Mouse (Mus musculus): ENCODE results near the gene Hoxc13. TPM values are rescaled to one million over a fixed set of nuclear protein-coding genes. Genes with fewer than 3 reads are reported as not detected.

Hoxc13 gene
- polyA plus RNA-seq, 1 experiment from 2014 or later, result not detected

DNA sequence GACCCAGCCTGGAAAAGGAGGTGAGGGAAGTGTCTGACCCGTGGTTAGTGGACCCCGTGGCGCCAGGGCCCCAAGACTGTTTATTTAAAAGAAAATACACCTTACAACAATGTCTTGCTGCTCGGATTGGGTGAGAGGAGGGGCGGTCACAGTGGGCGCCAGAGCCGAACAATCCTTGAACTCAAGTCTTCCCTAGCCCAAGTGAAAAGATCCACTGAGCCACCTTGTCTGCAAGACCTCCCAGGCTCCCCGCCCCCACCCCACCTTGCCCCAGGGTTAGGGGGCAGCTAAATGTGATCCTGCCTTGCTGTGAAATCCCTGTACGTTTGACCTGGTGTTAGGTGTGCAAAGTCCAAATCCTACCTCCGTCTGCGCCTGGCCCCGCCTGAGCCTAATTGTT is 36.0 kb downstream of the Hoxc13 start:
- ATAC-seq (ENCODE audit: low FRiP score), result no peak
- H3K9me3 ChIP-seq, result no peaks in the 10 kb centered on the region
- H3K4me2 ChIP-seq, result no peak overlapping the region
- no peak overlapping the region for H3K4me3 ChIP-seq
- WGBS, result 1% methylated on average over 12 of the region's 12 CpGs
- H3K27me3 ChIP-seq, result peaks cover 99% of the 10 kb centered on the region
- no peaks in the 10 kb centered on the region for H3K36me3 ChIP-seq
- H3K9ac ChIP-seq, result no peak overlapping the region
- H3K27ac ChIP-seq, result no peak overlapping the region
- H3K4me1 ChIP-seq (replicated peaks), result no peaks in the 10 kb centered on the region

DNA sequence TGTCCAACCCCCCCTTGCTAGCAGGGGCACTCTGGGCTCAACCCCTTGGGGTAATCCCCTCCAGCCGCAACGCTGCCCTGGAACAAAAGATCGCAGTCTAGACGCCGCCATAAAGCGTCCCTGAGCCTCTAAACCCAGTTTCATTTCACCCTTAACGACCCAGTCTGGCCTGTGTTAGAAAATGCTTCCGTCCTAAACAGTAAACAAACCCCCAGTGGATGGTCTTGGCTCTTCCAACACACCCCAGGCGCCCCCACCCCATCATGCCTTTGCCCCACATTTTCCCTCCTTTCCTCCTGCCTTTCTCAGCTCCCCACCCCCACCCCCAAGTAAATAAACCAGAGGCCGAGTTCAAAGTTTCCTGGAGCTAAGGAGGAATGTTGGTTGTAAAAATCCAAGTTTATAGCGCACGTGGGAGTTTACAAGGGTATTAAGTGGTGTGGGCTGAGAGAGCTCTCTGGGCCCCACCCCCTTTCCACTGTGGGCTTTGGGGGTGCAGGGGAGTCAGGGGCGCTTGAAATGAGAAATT is 38.8 kb downstream of the Hoxc13 start:
- ATAC-seq (ENCODE audit: low FRiP score), result no peak
- Histone ChIP-seq H3K4me1 (replicated peaks) (no peaks in the 10 kb centered on the region), H3K4me3 (no peak overlapping the region), H3K27me3 (peaks cover 98% of the 10 kb centered on the region), H3K36me3 (no peaks in the 10 kb centered on the region), H3K27ac (no peak overlapping the region), H3K9me3 (no peaks in the 10 kb centered on the region), H3K9ac (no peak overlapping the region), H3K4me2 (no peak overlapping the region)
- under 1% methylated on average over 13 of the region's 13 CpGs for WGBS

DNA sequence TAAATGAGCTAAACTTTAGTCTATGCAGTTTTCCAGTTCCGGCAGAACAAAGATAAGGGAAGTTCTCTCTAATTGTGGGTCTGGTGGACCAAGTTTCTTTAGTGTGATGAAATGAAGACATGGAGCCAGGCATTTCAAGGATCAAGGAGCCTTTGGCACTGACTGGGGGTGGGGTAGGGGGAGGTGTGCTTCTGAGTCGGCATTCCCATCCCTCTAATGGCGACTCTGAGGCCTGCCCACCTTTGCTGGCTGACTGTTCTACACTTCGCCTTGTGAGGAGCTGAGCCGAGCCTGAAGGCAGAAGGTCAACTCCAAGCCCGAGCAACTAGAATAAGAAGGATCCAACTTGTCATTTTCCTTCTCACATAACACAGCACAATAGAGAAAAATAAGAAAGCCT is 40.8 kb downstream of the Hoxc13 start:
- H3K4me1 ChIP-seq (replicated peaks), result peaks cover 5% of the 10 kb centered on the region
- H3K9ac ChIP-seq, result no peak overlapping the region
- H3K4me2 ChIP-seq, result no peak overlapping the region
- H3K4me3 ChIP-seq, result no peak overlapping the region
- WGBS, result 4% methylated on average over 6 of the region's 6 CpGs
- H3K36me3 ChIP-seq, result no peaks in the 10 kb centered on the region
- no peak overlapping the region for H3K27ac ChIP-seq
- no peak for ATAC-seq (ENCODE audit: low FRiP score)
- H3K27me3 ChIP-seq, result peaks cover 98% of the 10 kb centered on the region
- H3K9me3 ChIP-seq, result no peaks in the 10 kb centered on the region

- 3% methylated on average over 13 of the region's 13 CpGs for WGBS
- Histone ChIP-seq H3K4me1 (replicated peaks) (peaks cover 8% of the 10 kb centered on the region), H3K9me3 (no peaks in the 10 kb centered on the region), H3K27ac (no peak overlapping the region), H3K4me3 (no peak overlapping the region), H3K4me2 (no peak overlapping the region), H3K36me3 (no peaks in the 10 kb centered on the region), H3K9ac (no peak overlapping the region), H3K27me3 (peaks cover 98% of the 10 kb centered on the region)
- ATAC-seq (ENCODE audit: low FRiP score), result no peak
Measured at GRCm38 (mm10) chr15:102962492-102962891, 41.6 kb downstream of the Hoxc13 start.

- 3% methylated on average over 8 of the region's 8 CpGs for WGBS
- H3K27ac ChIP-seq, result no peak overlapping the region
- ATAC-seq (ENCODE audit: low FRiP score), result no peak
- peaks cover 97% of the 10 kb centered on the region for H3K27me3 ChIP-seq
- no peaks in the 10 kb centered on the region for H3K36me3 ChIP-seq
- H3K4me1 ChIP-seq (replicated peaks), result peaks cover 8% of the 10 kb centered on the region
- H3K9ac ChIP-seq, result no peak overlapping the region
- H3K9me3 ChIP-seq, result no peaks in the 10 kb centered on the region
- H3K4me2 ChIP-seq, result no peak overlapping the region
- H3K4me3 ChIP-seq, result no peak overlapping the region
Measured at GRCm38 (mm10) chr15:102963259-102963658, 42.4 kb downstream of the Hoxc13 start.

DNA sequence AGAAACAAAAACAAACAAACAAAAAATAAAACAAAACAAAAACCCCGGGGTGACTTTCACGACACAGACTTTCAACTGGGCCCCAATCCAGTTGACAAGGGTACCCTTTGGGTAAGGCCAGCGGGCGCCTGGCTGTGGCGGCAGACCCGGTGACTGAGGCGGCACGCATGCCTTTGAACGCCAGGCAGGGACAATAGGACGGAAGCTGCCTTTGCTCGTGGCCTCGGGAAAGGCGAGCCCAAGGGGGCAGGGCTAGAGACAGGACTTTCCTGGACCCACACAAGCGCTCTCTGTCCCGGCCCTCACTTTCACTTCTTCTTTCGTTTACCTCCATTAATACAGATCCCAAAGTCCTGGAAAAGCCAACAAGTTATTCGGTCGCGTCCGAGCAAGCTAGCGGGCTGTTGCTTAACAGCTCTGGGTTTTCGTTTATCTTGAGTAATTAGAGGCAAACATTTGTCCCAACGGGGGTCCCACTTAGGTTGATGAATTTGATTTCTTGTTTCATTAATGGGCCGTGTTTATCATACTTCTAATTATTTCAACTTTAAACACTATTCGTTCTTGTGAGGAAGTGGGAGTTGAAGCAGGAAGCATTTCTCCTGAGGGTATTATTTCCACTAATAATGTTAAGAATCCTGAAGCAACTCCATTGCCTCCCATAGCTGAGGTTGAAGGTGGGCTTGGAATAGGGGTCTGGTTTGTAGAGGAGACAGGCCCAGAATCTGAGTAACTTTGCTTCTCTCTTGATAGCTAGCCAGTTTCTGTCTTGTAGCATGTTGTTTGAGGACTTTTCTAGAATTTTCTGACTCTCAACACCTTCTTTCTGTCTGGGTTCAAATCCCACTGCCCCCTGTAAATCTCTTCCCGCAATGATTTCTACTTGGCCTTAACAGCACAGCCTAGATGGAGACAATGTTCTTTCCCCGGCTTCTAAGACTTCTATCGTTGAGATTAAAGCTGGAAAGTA is 43.1 kb downstream of the Hoxc13 start:
- no peaks in the 10 kb centered on the region for H3K36me3 ChIP-seq

DNA sequence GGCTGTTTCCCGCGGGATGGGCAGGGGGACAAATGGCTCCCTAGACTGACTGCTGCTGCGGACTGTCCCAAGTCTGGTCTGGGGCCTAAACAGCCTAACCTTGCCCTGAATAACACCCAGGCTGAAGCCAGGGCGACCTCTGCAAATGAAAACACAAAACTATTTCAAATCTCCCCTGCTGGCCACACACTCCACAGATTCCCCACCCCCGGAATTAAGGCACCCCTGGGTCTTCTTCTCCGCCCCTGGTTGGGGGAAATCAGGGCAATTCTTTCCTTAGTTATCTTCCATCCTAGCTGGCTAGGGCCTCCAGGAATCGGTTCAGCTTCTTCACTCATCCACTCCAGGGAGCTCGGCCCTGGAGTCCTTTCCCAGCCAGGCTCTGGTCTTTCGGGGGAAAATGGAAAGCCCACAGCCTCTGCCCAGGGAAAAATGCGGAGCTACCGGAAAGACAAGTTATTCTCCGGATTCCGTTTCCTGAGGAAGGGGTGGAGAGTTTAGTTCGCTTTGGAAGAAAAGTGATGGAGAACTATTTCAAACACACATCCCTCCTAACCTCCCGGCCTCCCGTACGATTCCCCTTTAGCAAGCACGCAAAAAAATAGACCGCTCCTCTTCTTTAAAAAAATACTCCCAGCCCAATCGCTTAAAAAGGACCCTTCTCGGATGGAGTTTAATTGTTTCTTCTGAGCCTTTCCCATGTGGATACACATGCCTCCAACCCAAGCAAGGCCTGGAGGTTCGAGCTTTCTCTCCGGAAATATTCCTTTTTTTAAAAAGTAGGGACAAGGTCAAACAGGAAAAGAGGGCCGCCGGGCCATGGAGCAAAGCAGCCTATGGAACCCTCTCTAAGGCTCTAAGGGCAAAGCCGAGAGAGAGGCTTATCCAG is 44.3 kb downstream of the Hoxc13 start:
- Histone ChIP-seq H3K36me3 (no peaks in the 10 kb centered on the region), H3K4me1 (replicated peaks) (peaks cover 8% of the 10 kb centered on the region), H3K4me2 (no peak overlapping the region), H3K27me3 (peaks cover 98% of the 10 kb centered on the region), H3K4me3 (no peak overlapping the region), H3K27ac (no peak overlapping the region), H3K9me3 (no peaks in the 10 kb centered on the region), H3K9ac (no peak overlapping the region)
- 3% methylated on average over 26 of the region's 26 CpGs for WGBS
- no peak for ATAC-seq (ENCODE audit: low FRiP score)

More for the DNA sequence above, 43.1 kb downstream of the Hoxc13 start:
- Histone ChIP-seq H3K4me1 (replicated peaks) (peaks cover 8% of the 10 kb centered on the region), H3K4me2 (no peak overlapping the region), H3K4me3 (no peak overlapping the region), H3K27me3 (peaks cover 97% of the 10 kb centered on the region), H3K9me3 (no peaks in the 10 kb centered on the region), H3K9ac (no peak overlapping the region), H3K27ac (no peak overlapping the region)
- no peak for ATAC-seq (ENCODE audit: low FRiP score)
- WGBS, result under 1% methylated on average over 28 of the region's 28 CpGs

DNA sequence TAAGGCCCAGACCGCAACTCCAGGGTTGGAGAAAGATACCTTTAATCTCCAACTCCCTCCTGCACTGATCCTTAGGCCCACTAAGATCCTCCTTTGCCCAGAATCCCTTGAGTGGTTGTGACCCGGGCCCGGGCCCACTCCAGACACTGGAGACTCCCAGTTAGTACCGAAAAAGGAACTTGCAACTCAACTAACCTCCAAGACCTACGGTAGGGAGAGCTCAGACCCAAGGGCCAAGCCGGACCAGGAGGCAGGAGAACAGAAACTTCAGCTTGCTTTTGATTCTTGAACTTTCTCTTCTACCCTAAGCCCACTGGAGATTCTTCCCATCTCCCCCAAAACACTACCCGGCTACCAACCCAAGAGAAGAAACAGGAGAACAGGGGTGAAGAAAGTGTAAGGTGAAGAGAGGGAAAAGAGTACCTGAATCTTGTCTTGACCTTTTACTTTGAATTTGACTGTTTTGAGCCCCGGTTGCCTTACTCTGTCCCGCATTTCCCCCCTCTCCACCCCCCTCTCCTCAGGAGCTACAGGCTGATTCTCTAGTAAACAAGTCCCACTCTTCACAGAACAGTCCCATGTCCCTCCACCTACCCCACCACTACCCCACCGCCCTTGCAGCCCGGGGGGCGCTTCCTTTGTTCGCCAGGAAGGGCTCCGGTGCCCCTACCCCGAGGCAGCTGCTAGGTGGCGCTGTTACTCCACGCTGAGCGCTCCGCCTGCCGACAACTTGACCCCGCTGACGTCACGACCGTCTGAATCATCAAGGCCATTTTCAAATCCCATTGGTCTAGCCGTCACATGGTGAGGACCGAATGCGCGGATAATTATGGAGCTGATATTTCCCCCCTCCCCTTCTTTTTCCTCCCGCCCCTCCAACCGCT is 45.2 kb downstream of the Hoxc13 start:
- Histone ChIP-seq H3K9me3 (no peaks in the 10 kb centered on the region), H3K4me1 (replicated peaks) (peaks cover 8% of the 10 kb centered on the region), H3K36me3 (no peaks in the 10 kb centered on the region), H3K9ac (no peak overlapping the region), H3K27me3 (peaks cover 98% of the 10 kb centered on the region), H3K4me3 (no peak overlapping the region), H3K27ac (no peak overlapping the region), H3K4me2 (0 out of 2 replicates have a peak overlapping the region, but pooled peaks have one; percentile 29)
- 4% methylated on average over 30 of the region's 30 CpGs for WGBS
- no peak for ATAC-seq (ENCODE audit: low FRiP score)

DNA sequence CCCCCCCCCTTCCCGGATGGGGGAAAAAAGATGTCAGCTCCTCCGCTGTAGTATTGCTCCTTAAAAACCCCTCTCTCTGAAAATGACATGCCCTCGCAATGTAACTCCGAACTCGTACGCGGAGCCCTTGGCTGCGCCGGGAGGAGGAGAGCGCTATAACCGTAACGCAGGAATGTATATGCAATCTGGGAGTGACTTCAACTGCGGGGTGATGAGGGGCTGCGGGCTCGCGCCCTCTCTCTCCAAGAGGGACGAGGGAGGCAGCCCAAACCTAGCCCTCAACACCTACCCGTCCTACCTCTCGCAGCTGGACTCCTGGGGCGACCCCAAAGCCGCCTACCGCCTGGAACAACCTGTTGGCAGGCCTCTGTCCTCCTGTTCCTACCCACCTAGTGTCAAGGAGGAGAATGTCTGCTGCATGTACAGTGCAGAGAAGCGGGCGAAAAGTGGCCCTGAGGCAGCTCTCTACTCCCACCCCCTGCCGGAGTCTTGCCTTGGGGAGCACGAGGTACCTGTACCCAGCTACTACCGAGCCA is 45.9 kb downstream of the Hoxc13 start, which contains the start of gene Hoxc10:
Hoxc10 (plus strand) TSS at position 21 of the 536 bp plus-strand sequence.
- H3K9ac ChIP-seq, result no peak within 1 kb of the TSS
- H3K27ac ChIP-seq, result no peak within 1 kb of the TSS
- H3K4me3 ChIP-seq, result no peak within 1 kb of the TSS
- H3K9me3 ChIP-seq, result no peaks in the 10 kb centered on the region
- peaks cover 98% of the 10 kb centered on the region for H3K27me3 ChIP-seq
- H3K4me2 ChIP-seq, result 0 out of 2 replicates have a peak within 1 kb of the TSS, but pooled peaks have one; percentile 29
- no peaks in the 10 kb centered on the region for H3K36me3 ChIP-seq
- 2% methylated on average over 27 of the region's 27 CpGs for WGBS
- H3K4me1 ChIP-seq (replicated peaks), result peaks cover 8% of the 10 kb centered on the region
- ATAC-seq (ENCODE audit: low FRiP score), result 0 out of 2 replicates have a peak, but pooled peaks have one; percentile 17

- Histone ChIP-seq H3K4me2 (0 out of 2 replicates have a peak within 1 kb of the TSS, but pooled peaks have one; percentile 29), H3K27me3 (peaks cover 99% of the 10 kb centered on the region)
- no peak for ATAC-seq (ENCODE audit: low FRiP score)
Measured at GRCm38 (mm10) chr15:102967312-102967510, 46.3 kb downstream of the Hoxc13 start, which contains the start of gene Hoxc5. Hoxc5 (plus strand) TSS chr15:102967443.

More at GRCm38 (mm10) chr15:102967312-102967510, 46.3 kb downstream of the Hoxc13 start, which contains the start of gene Hoxc5:
- no peak within 1 kb of the TSS for H3K9ac ChIP-seq
- H3K27ac ChIP-seq, result no peak within 1 kb of the TSS
- peaks cover 8% of the 10 kb centered on the region for H3K4me1 ChIP-seq (replicated peaks)
- WGBS, result 5% methylated on average over 12 of the region's 12 CpGs
- no peak within 1 kb of the TSS for H3K4me3 ChIP-seq
- H3K9me3 ChIP-seq, result no peaks in the 10 kb centered on the region
- H3K36me3 ChIP-seq, result no peaks in the 10 kb centered on the region
